Mouse (Mus musculus): ENCODE measurements around the gene Lsm6.

GRCm38 (mm10) chr8:78812446-78812845 is 8.5 kb downstream of the Lsm6 start:
- TF ChIP-seq GATA1 (IDR thresholded peaks at IDR 0.05; ENCODE audit: borderline replicate concordance, low read length) = no peak
- TF ChIP-seq FLI1 (IDR thresholded peaks at IDR 0.05; ENCODE audit: low read length) = no peak

Data from megakaryocyte, embryonic 14.5 days (primary cell).